Mouse (Mus musculus) C2C12 (cell line): ENCODE data around the gene Zfhx3. TPM values are rescaled to one million over a fixed set of nuclear protein-coding genes. Genes with fewer than 3 reads are reported as not detected.

Experiments
- H3K27me3 ChIP-seq: one replicate; pipeline ENCODE4 v1.6.1; 2011; ENCODE audit not compliant: control insufficient read depth, insufficient read depth, insufficient read length
- H3K36me3 ChIP-seq: one replicate; pipeline ENCODE4 v1.6.1; 2011; ENCODE audit not compliant: control insufficient read depth, insufficient read depth
- H3K4me3 ChIP-seq: one replicate; pipeline ENCODE4 v1.5.1; 2011; ENCODE audit warnings: mild to moderate bottlenecking, control low read depth; ENCODE audit not compliant: poor library complexity, insufficient read depth, severe bottlenecking
- H3K79me2 ChIP-seq: one replicate; pipeline ENCODE4 v1.6.1; 2011; ENCODE audit not compliant: control insufficient read depth, insufficient read depth
- H3K79me3 ChIP-seq: one replicate; pipeline ENCODE4 v1.6.1; 2011; ENCODE audit warnings: low read depth, control low read depth
- H3ac ChIP-seq: one replicate; pipeline ENCODE3; 2011; ENCODE audit warnings: low read depth; ENCODE audit not compliant: control insufficient read depth, insufficient read length
- CEBPB ChIP-seq: IDR thresholded peaks from one replicate; pipeline ENCODE4 v1.6.1; 2011; ENCODE audit warnings: low read depth, mild to moderate bottlenecking, control low read depth, moderate library complexity
- CTCF ChIP-seq: IDR thresholded peaks from one replicate; pipeline ENCODE4 v1.5.1; 2011; ENCODE audit not compliant: control insufficient read depth, insufficient read depth, insufficient read length
- FOSL1 ChIP-seq: IDR thresholded peaks from one replicate; pipeline ENCODE4 v1.8.0; 2011; ENCODE audit warnings: mild to moderate bottlenecking, low read length; ENCODE audit not compliant: poor library complexity, insufficient read depth, severe bottlenecking
- MAX ChIP-seq: IDR thresholded peaks from one replicate; pipeline ENCODE4 v1.6.1; 2011; ENCODE audit warnings: mild to moderate bottlenecking, control low read depth
- MYOD1 ChIP-seq: IDR thresholded peaks from one replicate; pipeline ENCODE4 v1.6.1; 2011; ENCODE audit warnings: low read depth; ENCODE audit not compliant: control insufficient read depth, insufficient read length
- MYOG ChIP-seq: IDR thresholded peaks from one replicate; pipeline ENCODE4 v1.6.1; 2011; ENCODE audit not compliant: control insufficient read depth, insufficient read length; ENCODE audit errors: extremely low read depth
- USF1 ChIP-seq: IDR thresholded peaks from one replicate; pipeline ENCODE4 v1.6.1; 2011; ENCODE audit warnings: low read depth, mild to moderate bottlenecking, control low read depth, moderate library complexity
- polyA plus RNA-seq: library from polyadenylated mRNA; unstranded; fragments of >200 nt; fragmentation: generic; extraction: Trizol; gene quantifications from one replicate; pipeline ENCODE4 v1.2.1, GENCODE M21; 2012; ENCODE audit warnings: missing spikeins

Gene Zfhx3
- polyA plus RNA-seq, 1 experiment: 4.3 TPM

- H3K4me3 ChIP-seq: no peak overlapping the region
- no peak overlapping the region for H3ac ChIP-seq
- H3K79me2 ChIP-seq: no peaks in the 10 kb centered on the region
- no peaks in the 10 kb centered on the region for H3K36me3 ChIP-seq
- H3K27me3 ChIP-seq: no peaks in the 10 kb centered on the region
- no peaks in the 10 kb centered on the region for H3K79me3 ChIP-seq
- no peak for TF ChIP-seq MYOG
- TF ChIP-seq CTCF: no peak
- no peak for TF ChIP-seq CEBPB
- no peak for TF ChIP-seq USF1
- no peak for TF ChIP-seq FOSL1
- TF ChIP-seq MAX: no peak
- no peak for TF ChIP-seq MYOD1
Observed at GRCm38 (mm10) chr8:108609114-108609513, 666.7 kb downstream of the Zfhx3 start.

GRCm38 (mm10) chr8:108611141-108611674 is 668.8 kb downstream of the Zfhx3 start:
- Histone ChIP-seq H3K36me3 (no peaks in the 10 kb centered on the region), H3K79me2 (no peaks in the 10 kb centered on the region), H3ac (no peak overlapping the region), H3K4me3 (no peak overlapping the region), H3K27me3 (no peaks in the 10 kb centered on the region), H3K79me3 (no peaks in the 10 kb centered on the region)
- TF ChIP-seq CTCF (no peak), MAX (no peak), USF1 (no peak)

DNA sequence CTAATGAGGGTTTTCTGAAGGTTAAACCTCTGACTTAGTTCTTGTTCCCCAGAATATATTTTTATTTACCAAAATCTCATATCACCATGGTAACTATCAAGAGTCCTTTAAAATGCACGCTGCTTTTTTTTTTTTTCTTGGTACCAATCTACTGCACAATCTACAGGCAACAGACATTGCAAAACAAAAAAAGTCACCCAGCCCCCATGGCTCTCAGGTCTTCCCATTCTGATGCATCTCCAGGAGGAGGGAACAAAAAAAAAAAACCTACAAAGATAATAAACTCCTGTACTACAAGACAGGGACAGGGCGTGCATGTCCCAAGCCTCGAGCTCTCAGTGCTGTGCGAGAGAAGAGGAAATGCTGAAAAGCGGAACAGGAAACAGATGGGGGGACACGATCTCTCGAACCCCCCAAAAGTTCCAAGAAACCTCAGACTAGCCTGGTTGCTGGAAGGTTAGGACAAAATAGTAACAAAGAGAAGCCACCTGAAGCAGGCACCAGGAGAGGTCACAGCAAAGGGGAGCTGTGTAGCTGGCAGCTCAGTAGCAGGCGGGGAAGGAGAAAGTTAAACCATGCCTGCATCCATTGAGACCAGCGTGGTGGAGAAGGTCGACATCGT is 669.5 kb downstream of the Zfhx3 start:
- Histone ChIP-seq H3ac (no peak overlapping the region), H3K4me3 (no peak overlapping the region), H3K27me3 (no peaks in the 10 kb centered on the region), H3K79me2 (no peaks in the 10 kb centered on the region), H3K79me3 (no peaks in the 10 kb centered on the region), H3K36me3 (no peaks in the 10 kb centered on the region)
- TF ChIP-seq CTCF (no peak), CEBPB (no peak), MYOG (no peak), USF1 (no peak)

GRCm38 (mm10) chr8:108612815-108613214 is 670.4 kb downstream of the Zfhx3 start:
- H3ac ChIP-seq: no peak overlapping the region
- H3K79me3 ChIP-seq: no peaks in the 10 kb centered on the region
- no peaks in the 10 kb centered on the region for H3K27me3 ChIP-seq
- no peaks in the 10 kb centered on the region for H3K36me3 ChIP-seq
- no peaks in the 10 kb centered on the region for H3K79me2 ChIP-seq
- no peak overlapping the region for H3K4me3 ChIP-seq
- TF ChIP-seq CTCF (no peak), MYOG (no peak), USF1 (no peak), FOSL1 (no peak), CEBPB (no peak), MYOD1 (no peak), MAX (no peak)

DNA sequence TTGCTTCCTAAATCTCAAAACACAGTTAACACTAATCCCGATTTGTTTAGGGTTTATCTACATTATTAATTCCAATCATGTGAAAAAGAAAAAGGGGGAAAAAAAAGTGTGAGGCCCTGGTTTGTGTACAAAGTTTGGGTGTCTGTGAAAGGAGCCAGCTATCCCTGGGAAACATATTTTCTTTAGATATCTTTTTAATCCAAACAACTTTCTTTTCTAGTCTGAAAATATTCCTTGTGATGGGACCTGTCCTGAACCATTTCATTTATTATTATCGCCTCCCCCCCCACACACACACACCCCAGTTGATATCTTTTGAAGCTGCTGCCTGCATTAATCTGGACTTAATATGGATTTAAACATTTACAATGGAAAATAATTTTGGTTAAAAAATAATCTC is 670.8 kb downstream of the Zfhx3 start:
- Histone ChIP-seq H3K27me3 (no peaks in the 10 kb centered on the region), H3K4me3 (no peak overlapping the region), H3ac (no peak overlapping the region), H3K36me3 (no peaks in the 10 kb centered on the region), H3K79me2 (no peaks in the 10 kb centered on the region), H3K79me3 (no peaks in the 10 kb centered on the region)
- no peak for TF ChIP-seq CEBPB
- TF ChIP-seq USF1: no peak
- TF ChIP-seq MYOG: no peak
- TF ChIP-seq MAX: no peak
- no peak for TF ChIP-seq FOSL1
- no peak for TF ChIP-seq MYOD1
- no peak for TF ChIP-seq CTCF

DNA sequence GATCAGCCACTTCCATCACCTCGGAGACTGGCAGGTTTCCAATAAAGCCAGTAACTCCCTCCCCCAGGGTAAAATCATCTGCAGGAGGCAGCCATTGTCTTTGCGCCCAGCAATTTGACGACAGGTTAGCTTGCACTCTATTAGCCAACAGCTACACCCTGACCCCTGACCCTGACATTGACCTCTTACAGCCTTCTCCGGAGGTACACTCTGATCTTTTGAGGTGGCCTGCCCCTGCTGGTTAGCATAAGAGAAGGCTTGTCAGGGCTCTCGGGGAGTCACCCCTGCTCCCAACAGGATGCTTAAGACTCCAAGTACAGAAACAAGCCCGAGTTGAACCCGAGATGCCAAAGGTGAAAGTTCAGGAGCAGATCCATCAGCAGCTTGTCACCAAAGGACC is 678.9 kb downstream of the Zfhx3 start:
- no peak overlapping the region for H3K4me3 ChIP-seq
- H3K27me3 ChIP-seq: no peaks in the 10 kb centered on the region
- no peak overlapping the region for H3ac ChIP-seq
- no peak for TF ChIP-seq FOSL1
- no peak for TF ChIP-seq MYOD1
- TF ChIP-seq CEBPB: no peak
- no peak for TF ChIP-seq MYOG
- TF ChIP-seq USF1: no peak
- no peak for TF ChIP-seq MAX
- no peak for TF ChIP-seq CTCF
- H3K36me3 ChIP-seq: no peaks in the 10 kb centered on the region
- H3K79me2 ChIP-seq: no peaks in the 10 kb centered on the region
- no peaks in the 10 kb centered on the region for H3K79me3 ChIP-seq
